Mouse (Mus musculus) embryonic fibroblast, embryonic 13.5 days (primary cell): Measurements from ENCODE around the gene Obox8.

Source experiments
- CTCF ChIP-seq: IDR thresholded peaks from 2 replicates; pipeline ENCODE4 v1.5.1; 2011; ENCODE audit warnings: mild to moderate bottlenecking, control low read depth, low read length, moderate library complexity, borderline replicate concordance; ENCODE audit not compliant: insufficient read depth
- POLR2A ChIP-seq: IDR thresholded peaks from 2 replicates; pipeline ENCODE4 v1.6.1; 2011; ENCODE audit warnings: low read depth, mild to moderate bottlenecking, control low read depth, low read length, moderate library complexity

DNA sequence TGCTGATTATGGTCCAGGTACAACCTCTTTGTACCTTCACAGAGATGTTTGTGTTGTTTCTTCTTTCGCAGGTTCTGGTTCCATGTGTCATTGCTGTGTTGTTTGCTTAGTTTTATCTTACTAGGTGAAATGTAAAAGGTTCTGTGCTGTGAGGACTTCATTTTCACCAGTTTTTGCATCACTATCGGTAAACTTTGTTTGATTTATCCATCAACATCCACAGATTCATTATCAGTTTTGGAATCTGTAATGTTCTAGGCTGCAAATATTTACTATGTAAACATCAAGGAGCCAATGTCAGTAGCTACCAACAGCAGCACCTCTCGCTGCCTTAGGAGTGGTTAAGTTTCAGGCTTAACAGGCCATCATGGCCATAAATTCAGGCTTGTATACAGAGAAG is 24.7 kb downstream of the Obox8 start:
- no peak for TF ChIP-seq CTCF
- no peak for TF ChIP-seq POLR2A
